ENCODE assay signal across 13 mouse cellular contexts in genomic region chr1:135524518-135524860, GRCm38 (mm10).
DNase-seq lines count a peak whose midpoint lies in the region; ATAC-seq and TF ChIP-seq lines count a peak whose summit lies in the region.
"Had no signal": no experiment of that assay in that cellular context is flagged by ENCODE, and none has a peak within 500 bp of the region (broad histone marks: within the 10 kb centered on the region; RNA-seq: fewer than 3 reads in every experiment).

No protein-coding gene starts in this region.

- peaks cover 5% of the 10 kb centered on the region; the same call in 1 of the 2 replicates for H3K4me1 ChIP-seq in forebrain, postnatal 0 days (ENCODE audit: insufficient read depth)
- no peaks in the 10 kb centered on the region for H3K4me1 ChIP-seq in forebrain, embryonic 11.5 days (replicated peaks; ENCODE audit: control insufficient read depth, insufficient read depth, low read length)
- H3K4me1 ChIP-seq in kidney, embryonic 16.5 days (ENCODE audit: insufficient read depth, low read length), result peaks cover 13% of the 10 kb centered on the region
- H3K4me1 ChIP-seq in heart, embryonic 16.5 days (ENCODE audit: control insufficient read depth, insufficient read depth, low read length), result peaks cover 24% of the 10 kb centered on the region

- no peak for DNase-seq in forebrain, postnatal 0 days
- no peak for DNase-seq in forebrain, embryonic 11.5 days (ENCODE audit: low spot score)
- DNase-seq in kidney, adult 9 months, result no peak
- DNase-seq in brain, adult 2 months (ENCODE audit: low read depth, low spot score), result peak; percentile 45
- DNase-seq in right cerebral cortex, postnatal 36 days (ENCODE audit: low spot score in 2 of 2), result no peak
- DNase-seq in cerebellum, adult 9-11 months, result no peak
- DNase-seq: adrenal gland, postnatal 25 days; lung, postnatal 14 days; retina, postnatal 1 day; spleen, adult 18-20 months had no signal

- no peak overlapping the region for H3K4me3 ChIP-seq in forebrain, postnatal 0 days (ENCODE audit: low read depth, low read length)
- H3K4me3 ChIP-seq in forebrain, embryonic 11.5 days (ENCODE audit: low read depth, low read length), result no peak overlapping the region
- no peak overlapping the region for H3K4me3 ChIP-seq in kidney, embryonic 16.5 days (ENCODE audit: low read length)
- H3K4me3 ChIP-seq in heart, embryonic 16.5 days (ENCODE audit: low read length), result no peak overlapping the region

- H3K27me3 ChIP-seq in forebrain, postnatal 0 days (ENCODE audit: insufficient read depth, low read length), result no peaks in the 10 kb centered on the region
- no peaks in the 10 kb centered on the region for H3K27me3 ChIP-seq in forebrain, embryonic 11.5 days (ENCODE audit: control insufficient read depth, insufficient read depth, low read length)
- H3K27me3 ChIP-seq in kidney, embryonic 16.5 days (ENCODE audit: insufficient read depth, low read length), result no peaks in the 10 kb centered on the region
- no peaks in the 10 kb centered on the region for H3K27me3 ChIP-seq in heart, embryonic 16.5 days (ENCODE audit: control insufficient read depth, insufficient read depth, low read length)

- WGBS in forebrain, postnatal 0 days, result 42% methylated on average over 4 of the region's 4 CpGs
- 77% methylated on average over 4 of the region's 4 CpGs for WGBS in forebrain, embryonic 11.5 days
- 43% methylated on average over 4 of the region's 4 CpGs for WGBS in kidney, embryonic 16.5 days
- WGBS in heart, embryonic 16.5 days, result 17% methylated on average over 4 of the region's 4 CpGs

- no peaks in the 10 kb centered on the region for H3K9me3 ChIP-seq in forebrain, postnatal 0 days (ENCODE audit: low read length)
- no peaks in the 10 kb centered on the region for H3K9me3 ChIP-seq in forebrain, embryonic 11.5 days (ENCODE audit: control insufficient read depth, low read length)
- 0 out of 2 replicates have a peak, but pooled peaks cover 9% of the 10 kb centered on the region for H3K9me3 ChIP-seq in kidney, embryonic 16.5 days (ENCODE audit: low read length)
- 0 out of 2 replicates have a peak, but pooled peaks cover 2% of the 10 kb centered on the region for H3K9me3 ChIP-seq in heart, embryonic 16.5 days (replicated peaks; ENCODE audit: control insufficient read depth, low read length)

- TF ChIP-seq CTCF in forebrain, postnatal 0 days (IDR thresholded peaks at IDR 0.05; ENCODE audit: low read depth), result no peak

- no peak overlapping the region for H3K4me2 ChIP-seq in forebrain, postnatal 0 days (ENCODE audit: low read depth)
- no peak overlapping the region for H3K4me2 ChIP-seq in forebrain, embryonic 11.5 days (ENCODE audit: low read depth, low read length, severe bottlenecking)
- H3K4me2 ChIP-seq in kidney, embryonic 16.5 days (replicated peaks; ENCODE audit: low read depth, low read length), result no peak overlapping the region
- peak overlapping the region; percentile 35 for H3K4me2 ChIP-seq in heart, embryonic 16.5 days (ENCODE audit: low read depth, low read length)

- H3K36me3 ChIP-seq in forebrain, postnatal 0 days (ENCODE audit: insufficient read depth), result peaks cover 9% of the 10 kb centered on the region
- no peaks in the 10 kb centered on the region for H3K36me3 ChIP-seq in forebrain, embryonic 11.5 days (ENCODE audit: control insufficient read depth, insufficient read depth, low read length)
- H3K36me3 ChIP-seq in kidney, embryonic 16.5 days (ENCODE audit: insufficient read depth, low read length), result peaks cover 3% of the 10 kb centered on the region; the same call in 1 of the 2 replicates
- H3K36me3 ChIP-seq in heart, embryonic 16.5 days (ENCODE audit: control insufficient read depth, insufficient read depth), result peaks cover 5% of the 10 kb centered on the region; the same call in 1 of the 2 replicates

- peak; percentile 76 for ATAC-seq in forebrain, postnatal 0 days
- no peak for ATAC-seq in forebrain, embryonic 11.5 days (replicated peaks; ENCODE audit: low FRiP score)
- no peak for ATAC-seq in kidney, embryonic 16.5 days (ENCODE audit: low FRiP score, low TSS enrichment)
- ATAC-seq in heart, embryonic 16.5 days (replicated peaks; ENCODE audit: extremely low read depth, insufficient read depth, low FRiP score), result peak; percentile 93
- ATAC-seq: activated CD4-positive, CD25-positive, alpha-beta regulatory T cell, adult 4 months had no signal

- H3K27ac ChIP-seq in forebrain, postnatal 0 days (ENCODE audit: low read depth, low read length), result 0 out of 2 replicates have a peak overlapping the region, but pooled peaks have one; percentile 40
- no peak overlapping the region for H3K27ac ChIP-seq in forebrain, embryonic 11.5 days (ENCODE audit: low read depth, low read length)
- H3K27ac ChIP-seq in kidney, embryonic 16.5 days (ENCODE audit: low read length), result peak overlapping the region; percentile 67
- peak overlapping the region; percentile 95 for H3K27ac ChIP-seq in heart, embryonic 16.5 days (ENCODE audit: low read length)

- H3K9ac ChIP-seq in forebrain, postnatal 0 days, result no peak overlapping the region
- H3K9ac ChIP-seq in forebrain, embryonic 11.5 days (ENCODE audit: low read length), result no peak overlapping the region
- no peak overlapping the region for H3K9ac ChIP-seq in kidney, embryonic 16.5 days (replicated peaks; ENCODE audit: low read length)
- no peak overlapping the region; the same call in 1 of the 2 replicates for H3K9ac ChIP-seq in heart, embryonic 16.5 days (ENCODE audit: low read length)

Comparison
In these comparisons a context has a peak if more than half of its experiments do, and no peak if none do; other contexts are left out.
1. ATAC-seq: peak in forebrain, postnatal 0 days (single experiment) and heart, embryonic 16.5 days (single experiment); none in forebrain, embryonic 11.5 days (single experiment) and kidney, embryonic 16.5 days (single experiment).